Mouse (Mus musculus) kidney, postnatal 0 days (tissue): ENCODE measurements around the gene Adam10. TPM values are rescaled to one million over a fixed set of nuclear protein-coding genes. Genes with fewer than 3 reads are reported as not detected.

Experiments
- ATAC-seq: fragments of 200-750 bp; cut with Nextera tagmentation; replicated peaks from 2 replicates; pipeline ENCODE4 v1.8.0; 2017; ENCODE audit warnings: low read depth, moderate number of reproducible peaks, moderate TSS enrichment, moderate library complexity; ENCODE audit not compliant: low FRiP score
- DNase-seq: peaks from one replicate; pipeline ENCODE4 v3.0.0-alpha.2; 2016; ENCODE audit warnings: low spot score
- H3K27ac ChIP-seq: fragments of 300-500 bp; sonication (generic); 2 replicates; pipeline ENCODE4 v1.5.1; 2014; ENCODE audit warnings: mild to moderate bottlenecking
- H3K27me3 ChIP-seq: fragments of 300-500 bp; sonication (generic); 2 replicates; pipeline ENCODE4 v1.6.1; 2014; ENCODE audit warnings: low read length, mixed read lengths; ENCODE audit not compliant: insufficient read depth
- H3K36me3 ChIP-seq: fragments of 300-500 bp; sonication (generic); 2 replicates; pipeline ENCODE4 v1.6.1; 2014; ENCODE audit warnings: low read length, mixed read lengths; ENCODE audit not compliant: insufficient read depth
- H3K4me1 ChIP-seq: fragments of 300-500 bp; sonication (generic); replicated peaks from 2 replicates; pipeline ENCODE4 v1.6.1; 2014; ENCODE audit warnings: antibody characterized with exemption, low read length, mixed read lengths; ENCODE audit not compliant: insufficient read depth
- H3K4me2 ChIP-seq: fragments of 300-500 bp; sonication (generic); 2 replicates; pipeline ENCODE4 v1.6.1; 2014; ENCODE audit warnings: mild to moderate bottlenecking, low read length, moderate library complexity, mixed read lengths
- H3K4me3 ChIP-seq: fragments of 300-500 bp; sonication (generic); replicated peaks from 2 replicates; pipeline ENCODE4 v1.5.1; 2014; ENCODE audit warnings: low read depth, low read length
- H3K9ac ChIP-seq: fragments of 300-500 bp; sonication (generic); 2 replicates; pipeline ENCODE4 v1.6.1; 2014; ENCODE audit warnings: low read depth, low read length
- H3K9me3 ChIP-seq: fragments of 300-500 bp; sonication (generic); replicated peaks from 2 replicates; pipeline ENCODE4 v1.6.1; 2016; ENCODE audit warnings: low read length, inconsistent platforms, mixed read lengths
- CTCF ChIP-seq: IDR thresholded peaks from 2 replicates; pipeline ENCODE4 v1.5.1; 2016; ENCODE audit warnings: antibody characterized with exemption, low read depth, mild to moderate bottlenecking, moderate library complexity
- WGBS: fragments of 180-500 bp; shearing (Covaris S2); extraction: QIAGEN DNeasy Blood & Tissue Kit; methylation state at CpG from one replicate; pipeline ENCODE4 v1.1.7; 2014; 5-methylcytosine and 5-hydroxymethylcytosine counted together
- polyA plus RNA-seq: library from polyadenylated mRNA; unstranded; fragments of >200 nt; fragmentation: Nextera tagmentation; extraction: Ambion mirVana; gene quantifications from 2 replicates; pipeline ENCODE4 v1.2.1, GENCODE M21; 2015

Gene Adam10
- polyA plus RNA-seq, 1 experiment from 2014 or later = 70.5 TPM

- ATAC-seq (no peak), DNase-seq (no peak)
- TF ChIP-seq CTCF = no peak
- Histone ChIP-seq H3K4me1 (no peaks in the 10 kb centered on the region), H3K9me3 (no peaks in the 10 kb centered on the region), H3K9ac (no peak overlapping the region), H3K27ac (no peak overlapping the region), H3K27me3 (no peaks in the 10 kb centered on the region), H3K4me3 (no peak overlapping the region), H3K4me2 (no peak overlapping the region), H3K36me3 (peaks cover 5% of the 10 kb centered on the region; the same call in 1 of the 2 replicates)
- 87% methylated on average over 5 of the region's 5 CpGs for WGBS
Measured at GRCm38 (mm10) chr9:70739998-70740397, 61.2 kb downstream of the Adam10 start.

GRCm38 (mm10) chr9:70751504-70752222 is 72.9 kb downstream of the Adam10 start:
- TF ChIP-seq CTCF = no peak
- DNase-seq = no peak
- Histone ChIP-seq H3K4me3 (no peak overlapping the region), H3K9ac (no peak overlapping the region), H3K27ac (no peak overlapping the region), H3K27me3 (no peaks in the 10 kb centered on the region), H3K4me2 (no peak overlapping the region), H3K9me3 (no peaks in the 10 kb centered on the region), H3K36me3 (peaks cover 11% of the 10 kb centered on the region; the same call in 1 of the 2 replicates), H3K4me1 (no peaks in the 10 kb centered on the region)
- WGBS = 91% methylated on average over 3 of the region's 3 CpGs
- no peak for ATAC-seq

GRCm38 (mm10) chr9:70760974-70761373 is 82.2 kb downstream of the Adam10 start:
- Histone ChIP-seq H3K4me1 (no peaks in the 10 kb centered on the region), H3K36me3 (peaks cover 27% of the 10 kb centered on the region), H3K4me2 (no peak overlapping the region), H3K9me3 (no peaks in the 10 kb centered on the region), H3K4me3 (no peak overlapping the region), H3K9ac (no peak overlapping the region), H3K27ac (0 out of 2 replicates have a peak overlapping the region, but pooled peaks have one; percentile 19), H3K27me3 (no peaks in the 10 kb centered on the region)
- TF ChIP-seq CTCF = no peak
- no peak for DNase-seq
- no peak for ATAC-seq
- WGBS = 90% methylated on average over 5 of the region's 5 CpGs

DNA sequence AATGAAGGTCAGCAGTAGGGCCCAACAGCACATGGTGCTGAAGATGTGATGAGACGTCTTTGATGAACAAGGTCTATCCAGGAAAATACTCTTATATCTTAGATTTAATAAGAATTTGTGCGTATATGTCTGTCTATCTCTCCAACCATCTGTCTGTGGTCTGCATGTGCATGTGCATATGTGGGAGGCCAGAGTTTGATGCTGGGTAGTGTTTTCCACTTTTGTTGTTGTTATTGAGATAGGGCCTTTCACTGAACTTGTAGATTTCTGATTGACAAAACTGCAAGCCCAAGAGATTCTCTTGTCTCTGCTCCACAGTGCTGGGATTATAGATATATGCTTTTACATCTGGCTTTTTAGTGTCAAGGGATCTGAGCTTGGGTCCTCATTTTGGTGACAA is 96.7 kb downstream of the Adam10 start:
- Histone ChIP-seq H3K4me2 (no peak overlapping the region), H3K4me1 (no peaks in the 10 kb centered on the region), H3K27ac (no peak overlapping the region), H3K9ac (no peak overlapping the region), H3K4me3 (no peak overlapping the region), H3K36me3 (peaks cover 17% of the 10 kb centered on the region), H3K27me3 (no peaks in the 10 kb centered on the region), H3K9me3 (no peaks in the 10 kb centered on the region)
- DNase-seq (no peak), ATAC-seq (no peak)
- WGBS = 97% methylated on average over 2 of the region's 2 CpGs
- no peak for TF ChIP-seq CTCF

- peaks cover 11% of the 10 kb centered on the region for H3K36me3 ChIP-seq
- H3K27ac ChIP-seq = no peak overlapping the region
- no peak for ATAC-seq
- WGBS = 39% methylated on average over 3 of the region's 3 CpGs
- H3K9me3 ChIP-seq = no peaks in the 10 kb centered on the region
- H3K9ac ChIP-seq = no peak overlapping the region
- no peak overlapping the region for H3K4me3 ChIP-seq
- 0 out of 2 replicates have a peak, but pooled peaks cover 4% of the 10 kb centered on the region for H3K4me1 ChIP-seq
- H3K4me2 ChIP-seq = no peak overlapping the region
- DNase-seq = no peak
- TF ChIP-seq CTCF = no peak
- H3K27me3 ChIP-seq = no peaks in the 10 kb centered on the region
Measured at GRCm38 (mm10) chr9:70782191-70782590, 103.4 kb downstream of the Adam10 start.

DNA sequence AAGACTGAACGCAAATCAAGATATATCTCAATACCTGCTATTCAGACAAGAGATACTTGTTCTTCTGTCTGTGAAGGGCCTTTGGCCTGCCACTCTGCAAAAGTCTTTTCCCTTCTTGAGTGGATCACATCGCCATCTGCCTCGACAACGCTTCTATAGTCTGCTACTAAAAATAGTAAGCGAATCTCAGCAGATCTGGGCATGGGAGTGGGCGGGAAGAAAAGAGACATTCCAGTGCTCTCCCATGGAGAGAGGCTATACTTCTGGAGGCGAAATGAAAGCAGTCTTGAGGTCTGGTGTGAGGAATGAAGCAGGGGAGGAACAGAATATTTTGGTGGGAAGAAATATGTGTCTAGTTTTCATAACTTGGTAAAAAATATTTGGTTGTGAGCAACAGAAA is 109.9 kb downstream of the Adam10 start:
- Histone ChIP-seq H3K27me3 (no peaks in the 10 kb centered on the region), H3K4me3 (no peak overlapping the region), H3K4me1 (0 out of 2 replicates have a peak, but pooled peaks cover 4% of the 10 kb centered on the region), H3K27ac (no peak overlapping the region), H3K9me3 (no peaks in the 10 kb centered on the region), H3K36me3 (no peaks in the 10 kb centered on the region), H3K9ac (no peak overlapping the region), H3K4me2 (no peak overlapping the region)
- 77% methylated on average over 7 of the region's 7 CpGs for WGBS
- no peak for TF ChIP-seq CTCF
- DNase-seq (no peak), ATAC-seq (no peak)

DNA sequence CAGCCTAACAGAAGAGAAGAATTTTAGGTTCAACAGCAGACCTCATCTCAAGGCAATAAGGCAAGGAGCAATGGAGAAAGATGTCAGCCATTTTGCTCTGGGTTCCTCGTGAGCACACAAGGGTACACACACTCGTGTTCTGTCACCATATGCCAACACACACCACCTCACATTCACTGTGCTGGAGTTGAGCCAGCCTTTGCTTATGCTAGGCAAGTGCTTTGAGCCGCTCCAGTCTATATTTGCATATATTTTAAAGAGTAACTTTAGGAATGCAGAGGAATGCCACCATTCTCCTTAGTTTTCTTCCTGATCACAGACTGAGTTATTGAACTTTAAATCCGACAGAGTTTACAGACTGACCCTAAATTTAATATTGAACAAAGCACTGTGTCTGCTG is 111.8 kb downstream of the Adam10 start:
- Histone ChIP-seq H3K9me3 (no peaks in the 10 kb centered on the region), H3K4me3 (no peak overlapping the region), H3K9ac (no peak overlapping the region), H3K4me1 (0 out of 2 replicates have a peak, but pooled peaks cover 2% of the 10 kb centered on the region), H3K27me3 (no peaks in the 10 kb centered on the region), H3K36me3 (no peaks in the 10 kb centered on the region), H3K4me2 (no peak overlapping the region), H3K27ac (no peak overlapping the region)
- ATAC-seq (no peak), DNase-seq (no peak)
- WGBS = 72% methylated on average over 4 of the region's 4 CpGs
- TF ChIP-seq CTCF = no peak
